Mouse (Mus musculus) urinary bladder, postnatal 36 days (tissue): Measurements from ENCODE around the gene Ifit1bl1.

Experiments
- DNase-seq, 2 experiments: peaks; one replicate each; pipeline ENCODE4 v3.0.0; 2022; ENCODE audit warnings: low spot score in 2 of 2, mixed read lengths in 1 of 2

Gene Ifit1bl1

GRCm38 (mm10) chr19:34546211-34546610 is 55.5 kb downstream of the Ifit1bl1 start:
- DNase-seq, result no peak
